Mouse (Mus musculus) erythroblast, embryonic 14.5 days (primary cell): ENCODE results near the gene Nat8f6. TPM values are rescaled to one million over a fixed set of nuclear protein-coding genes. Genes with fewer than 3 reads are reported as not detected.
"Not testable (repeated sequence)": the region's sequence is repeated elsewhere in the genome, so short reads cannot be mapped to it uniquely, and the experiment has no call there.

ENCODE experiments used
- H3K27me3 ChIP-seq: 2 replicates; pipeline ENCODE4 v1.6.1; 2012; ENCODE audit warnings: inconsistent platforms; ENCODE audit not compliant: control insufficient read depth
- H3K36me3 ChIP-seq: 2 replicates; pipeline ENCODE4 v1.6.1; 2012; ENCODE audit warnings: mild to moderate bottlenecking, inconsistent platforms; ENCODE audit not compliant: control insufficient read depth
- H3K4me1 ChIP-seq: 2 replicates; pipeline ENCODE4 v1.6.1; 2012; ENCODE audit warnings: inconsistent platforms; ENCODE audit not compliant: control insufficient read depth
- H3K4me3 ChIP-seq: replicated peaks from 2 replicates; pipeline ENCODE3; 2012; ENCODE audit warnings: moderate library complexity, mild to moderate bottlenecking, inconsistent platforms
- H3K9me3 ChIP-seq: 2 replicates; pipeline ENCODE4 v1.6.1; 2012; ENCODE audit warnings: low read length, inconsistent platforms, mixed read lengths; ENCODE audit not compliant: control insufficient read depth
- polyA plus RNA-seq: library from polyadenylated mRNA; stranded (reverse); fragments of >175 nt; gene quantifications from 2 replicates; pipeline ENCODE4 v1.2.3, GENCODE M21; 2012

The Nat8f6 gene
- polyA plus RNA-seq, 1 experiment = not detected

DNA sequence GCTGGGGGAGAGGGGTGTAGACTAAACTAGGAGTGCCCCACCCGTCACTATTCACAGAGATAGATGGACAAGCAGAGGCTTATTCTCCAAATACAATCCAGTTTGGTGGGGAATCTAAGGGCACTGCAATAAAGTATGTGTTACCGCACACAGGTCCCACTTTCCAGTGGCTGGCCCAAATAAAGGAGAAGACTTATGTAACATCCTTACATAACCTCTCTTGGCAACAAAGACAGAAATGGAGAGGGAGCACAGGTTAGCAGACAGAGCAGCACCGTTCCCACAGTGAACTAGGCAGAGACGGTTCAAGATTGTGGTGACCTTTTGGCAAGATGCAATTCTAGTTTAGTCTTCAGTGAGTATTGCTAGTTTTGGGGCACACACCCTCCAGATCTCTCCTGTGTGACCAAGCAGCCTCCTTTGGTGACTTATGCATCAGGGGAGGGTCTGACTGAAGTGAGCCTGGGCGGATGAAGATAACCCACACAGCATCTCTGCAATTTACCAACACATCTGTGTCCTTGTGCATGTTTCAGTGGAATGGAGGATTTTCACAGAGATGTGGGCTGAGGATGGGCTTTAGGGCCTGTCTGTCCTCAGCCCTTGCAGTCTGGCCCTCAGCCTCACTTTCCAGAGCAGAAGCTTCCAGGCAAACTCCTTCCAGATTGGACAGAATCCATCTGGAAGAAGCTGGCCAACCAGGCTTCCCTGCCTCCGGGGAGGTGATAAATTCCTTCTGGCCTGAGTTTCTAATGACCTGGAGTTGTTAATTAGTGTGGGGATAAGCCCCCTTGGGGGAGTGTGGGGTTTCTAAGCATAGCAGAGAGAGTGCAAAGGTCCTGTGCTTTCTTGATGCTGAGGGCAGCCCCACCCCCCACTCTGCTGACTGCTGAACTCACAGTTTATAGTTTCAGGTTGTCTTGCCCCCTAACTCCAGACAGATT, 57.4 kb downstream of the Nat8f6 start:
- H3K4me1 ChIP-seq, H3K4me3 ChIP-seq, H3K27me3 ChIP-seq, H3K9me3 ChIP-seq, H3K36me3 ChIP-seq: not testable (repeated sequence)

- H3K27me3 ChIP-seq, H3K36me3 ChIP-seq, H3K4me3 ChIP-seq, H3K9me3 ChIP-seq, H3K4me1 ChIP-seq: not testable (repeated sequence)
Observed at GRCm38 (mm10) chr6:85762678-85763077, 58.1 kb downstream of the Nat8f6 start.

Other genes starting within 250 kb of the Nat8f6 start
- gene Alms1, start 233.4 kb downstream of the Nat8f6 start, polyA plus RNA-seq = 0.07 and 0.10 TPM in 2 replicates
- gene Nat8f7, start 107.7 kb downstream of the Nat8f6 start, polyA plus RNA-seq = not detected in 2 replicates
- not detected in 2 replicates for gene Nat8f3, start 55.2 kb downstream of the Nat8f6 start, polyA plus RNA-seq
- not detected in 2 replicates for gene Nat8f5, start within 50 bp of the Nat8f6 start, polyA plus RNA-seq
- not detected in 2 replicates for gene Nat8, start 11.1 kb upstream of the Nat8f6 start, polyA plus RNA-seq
- not detected in 2 replicates for gene Nat8f2, start 48.2 kb upstream of the Nat8f6 start, polyA plus RNA-seq
- gene Nat8f4, start 83.9 kb upstream of the Nat8f6 start, polyA plus RNA-seq = 0.06 TPM in 1 of 2 replicates, not detected in the other
- 0.18 and 0.21 TPM in 2 replicates for gene Tprkb, start 90.9 kb upstream of the Nat8f6 start, polyA plus RNA-seq
- gene Nat8f1, start 94.7 kb upstream of the Nat8f6 start, polyA plus RNA-seq = 0.13 TPM in 1 of 2 replicates, not detected in the other
- 2.2 and 2.3 TPM in 2 replicates for gene Dusp11, start 140.7 kb upstream of the Nat8f6 start, polyA plus RNA-seq
- not detected in 2 replicates for gene Figla, start 195.2 kb upstream of the Nat8f6 start, polyA plus RNA-seq
- gene Add2, start 207.7 kb upstream of the Nat8f6 start, polyA plus RNA-seq = 39.0 and 41.8 TPM in 2 replicates